Mouse (Mus musculus): ENCODE results near the gene Gcnt4.

The Gcnt4 gene

DNA sequence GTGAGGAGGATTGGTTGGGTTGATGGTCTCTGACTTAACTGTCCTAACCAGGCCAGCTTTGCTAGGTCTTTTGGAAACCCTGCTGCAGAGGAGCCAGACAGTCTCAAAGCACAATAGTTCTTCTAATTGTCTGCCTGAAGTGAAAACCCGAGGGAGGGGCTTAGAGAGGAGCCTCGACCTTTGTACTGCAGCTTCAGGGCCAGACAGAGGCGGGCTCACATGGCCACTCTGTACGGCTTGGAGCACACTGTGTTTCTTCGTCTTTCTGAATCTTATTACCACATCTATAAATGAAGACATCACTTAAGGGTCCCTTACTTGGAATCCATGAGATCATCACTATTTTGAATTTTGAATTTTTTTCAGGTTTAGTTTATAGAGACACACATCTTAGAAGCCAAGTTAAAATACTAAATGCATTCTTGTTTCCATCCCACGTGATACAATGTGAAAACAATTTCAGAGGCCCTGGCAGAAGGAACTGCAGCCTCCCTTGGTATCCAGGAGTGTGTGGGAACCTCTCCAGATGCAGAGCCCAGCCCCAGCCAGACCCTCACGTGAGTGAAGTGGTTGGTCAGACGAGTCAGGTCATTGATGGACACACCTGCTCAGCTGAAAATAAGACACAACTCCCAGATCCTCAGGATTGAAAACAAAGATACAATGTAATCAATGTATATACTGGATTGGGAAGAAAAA lies 69.0 kb downstream of the Gcnt4 start:
- DNase-seq (ENCODE audit: low spot score), result no peak

DNA sequence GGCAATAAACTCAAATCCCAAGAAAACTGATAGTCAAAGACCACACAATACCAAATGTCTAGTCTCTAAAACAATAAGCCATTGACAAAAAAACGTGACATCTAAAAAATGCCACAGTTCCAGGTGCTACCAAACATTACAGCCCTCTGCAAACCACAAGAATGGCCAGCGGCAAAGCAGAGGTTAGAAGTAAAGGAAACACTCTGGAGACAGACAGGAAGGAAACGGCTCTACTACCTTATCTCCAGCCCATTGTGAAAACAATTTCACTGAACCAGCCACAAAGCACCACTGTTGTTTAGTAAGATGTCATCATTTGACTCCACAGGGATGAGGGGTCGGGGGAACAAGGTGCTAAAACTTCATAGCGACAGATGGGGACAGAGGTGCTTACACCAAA lies 70.8 kb downstream of the Gcnt4 start:
- DNase-seq (ENCODE audit: low spot score), result no peak

DNA sequence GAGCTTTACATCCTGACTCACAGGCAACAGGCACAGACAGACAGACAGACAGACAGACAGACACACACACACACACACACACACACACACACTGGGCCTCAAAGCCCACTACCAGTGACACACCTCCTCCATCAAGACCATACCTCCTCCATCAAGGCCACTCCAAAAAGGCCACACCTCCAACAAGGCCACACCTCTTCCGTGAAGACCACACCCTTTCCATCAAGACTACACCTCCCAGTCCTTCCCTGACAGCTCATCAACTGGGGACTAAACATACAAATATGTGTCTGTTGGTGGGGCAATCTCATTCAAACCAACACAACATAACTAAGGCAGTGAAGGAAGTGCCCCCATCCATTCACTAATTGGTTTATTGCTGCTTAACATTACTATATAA lies 72.6 kb downstream of the Gcnt4 start:
- no peak for DNase-seq (ENCODE audit: low spot score)

Measured in urinary bladder, postnatal 10 days (tissue).